Mouse (Mus musculus): ENCODE data around the gene Pick1.
A peak's percentile ranks its signal among the peaks of the same experiment; 100 is the strongest.
"Not testable (repeated sequence)": the region's sequence is repeated elsewhere in the genome, so short reads cannot be mapped to it uniquely, and the experiment has no call there.

Pick1 gene

DNA sequence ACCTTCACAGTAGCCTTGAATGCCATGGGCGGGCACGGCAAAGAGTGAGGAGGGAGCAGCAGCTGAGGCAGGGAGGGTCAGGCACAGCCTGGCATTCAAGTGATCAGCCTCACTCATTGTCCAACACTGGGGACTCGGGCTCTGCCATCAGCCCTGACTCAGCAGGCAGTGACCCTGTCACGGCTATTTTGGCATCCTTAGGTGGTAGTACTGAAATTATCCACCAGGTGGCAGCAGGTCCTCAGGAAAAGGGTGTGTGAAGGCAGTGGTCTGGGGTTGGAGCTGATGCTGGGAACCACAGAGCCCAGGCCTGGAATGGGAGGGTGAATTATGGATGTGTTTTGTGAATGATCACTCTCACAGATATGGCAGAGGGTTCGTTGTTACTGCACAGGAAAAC, 4.3 kb upstream of the Pick1 start:
- DNase-seq (ENCODE audit: low read depth, low spot score), result peak; percentile 90

DNA sequence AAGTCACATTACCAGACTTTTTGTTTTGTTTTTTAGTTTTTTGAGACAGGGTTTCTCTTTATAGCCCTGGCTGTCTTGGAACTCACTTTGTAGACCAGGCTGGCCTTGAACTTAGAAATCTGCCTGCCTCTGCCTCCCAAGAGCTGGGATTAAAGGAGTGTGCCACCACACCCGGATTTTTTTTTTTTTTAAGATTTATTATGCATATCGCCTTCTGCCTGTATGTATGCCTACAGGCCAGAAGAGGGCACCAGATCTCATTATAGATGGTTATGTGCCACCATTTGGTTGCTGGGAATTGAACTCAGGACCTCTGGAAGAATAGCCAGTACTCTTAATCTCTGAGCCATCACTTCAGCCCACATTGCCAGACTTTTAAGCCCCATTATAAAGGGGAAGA, 3.2 kb upstream of the Pick1 start:
- not testable (repeated sequence) for DNase-seq (ENCODE audit: low read depth, low spot score)

DNA sequence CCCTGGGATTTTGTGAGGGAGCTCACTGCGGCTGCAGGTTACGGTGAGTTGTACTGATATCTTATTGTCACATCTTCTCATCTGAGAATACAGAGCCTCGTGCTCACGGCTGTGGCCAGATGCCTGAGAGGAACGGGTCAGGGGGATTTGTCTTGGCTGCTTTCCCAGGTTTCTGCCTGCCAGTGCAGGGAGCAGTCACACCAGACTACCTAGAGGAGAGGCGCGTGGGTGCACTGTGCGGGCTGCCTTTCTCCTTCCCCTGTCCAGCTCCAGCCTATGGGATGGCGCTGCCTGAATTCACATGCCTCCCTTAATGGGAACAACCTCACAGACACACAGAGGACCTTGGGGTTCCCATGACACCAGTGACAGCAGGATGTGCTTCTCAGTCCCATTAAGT, 6.3 kb downstream of the Pick1 start:
- no peak for DNase-seq (ENCODE audit: low read depth, low spot score)

DNA sequence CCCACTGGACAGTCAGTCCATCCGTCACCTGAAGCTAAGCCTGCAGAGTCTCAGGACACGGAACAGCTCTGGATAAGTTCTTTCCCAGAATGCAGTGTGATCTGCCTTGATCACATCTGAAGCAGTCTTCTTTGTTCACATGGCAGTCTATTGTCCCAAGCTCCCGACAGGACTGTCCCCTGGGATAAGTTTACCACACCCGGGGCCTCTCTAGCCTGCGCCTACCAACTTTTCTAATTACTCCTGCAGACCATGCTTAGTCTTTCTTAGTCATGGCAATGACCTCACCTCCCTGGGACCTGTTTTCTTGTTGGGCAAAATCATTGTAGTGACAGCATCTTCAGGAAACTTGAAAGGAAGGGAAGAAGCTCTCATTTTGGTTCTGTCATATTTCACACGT, 9.1 kb downstream of the Pick1 start:
- no peak for DNase-seq (ENCODE audit: low read depth, low spot score)

DNA sequence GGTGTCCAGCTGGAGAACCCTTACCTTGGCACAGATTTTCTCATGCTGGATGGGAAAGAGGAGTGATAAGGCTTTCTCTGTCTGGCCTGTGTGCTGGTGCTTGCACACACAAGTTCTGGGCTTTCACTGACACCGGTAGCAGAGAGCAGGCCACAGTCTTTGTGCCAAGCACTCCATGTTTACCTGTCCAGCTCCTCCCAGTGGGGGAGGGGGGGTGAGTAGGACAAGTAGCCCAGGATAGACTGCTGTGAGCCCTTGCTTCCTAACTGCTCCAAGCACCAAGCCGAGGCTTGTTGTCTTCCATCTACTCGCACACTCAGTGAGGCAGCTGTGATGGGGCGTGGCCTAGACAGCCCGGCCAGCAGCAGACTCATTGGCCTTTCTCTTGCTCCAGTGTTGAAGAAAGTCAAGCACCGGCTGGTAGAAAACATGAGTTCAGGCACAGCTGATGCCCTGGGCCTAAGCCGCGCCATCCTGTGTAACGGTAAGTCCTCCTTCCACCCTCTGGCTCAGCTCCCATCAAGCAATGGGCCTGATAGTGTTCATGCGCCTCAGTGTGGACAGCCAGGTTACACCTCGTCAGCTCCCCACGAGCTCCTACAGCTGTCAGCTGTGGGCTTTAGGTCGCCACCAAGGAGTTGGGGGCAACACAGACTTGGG, 13.7 kb downstream of the Pick1 start:
- DNase-seq (ENCODE audit: low read depth, low spot score), result no peak

DNA sequence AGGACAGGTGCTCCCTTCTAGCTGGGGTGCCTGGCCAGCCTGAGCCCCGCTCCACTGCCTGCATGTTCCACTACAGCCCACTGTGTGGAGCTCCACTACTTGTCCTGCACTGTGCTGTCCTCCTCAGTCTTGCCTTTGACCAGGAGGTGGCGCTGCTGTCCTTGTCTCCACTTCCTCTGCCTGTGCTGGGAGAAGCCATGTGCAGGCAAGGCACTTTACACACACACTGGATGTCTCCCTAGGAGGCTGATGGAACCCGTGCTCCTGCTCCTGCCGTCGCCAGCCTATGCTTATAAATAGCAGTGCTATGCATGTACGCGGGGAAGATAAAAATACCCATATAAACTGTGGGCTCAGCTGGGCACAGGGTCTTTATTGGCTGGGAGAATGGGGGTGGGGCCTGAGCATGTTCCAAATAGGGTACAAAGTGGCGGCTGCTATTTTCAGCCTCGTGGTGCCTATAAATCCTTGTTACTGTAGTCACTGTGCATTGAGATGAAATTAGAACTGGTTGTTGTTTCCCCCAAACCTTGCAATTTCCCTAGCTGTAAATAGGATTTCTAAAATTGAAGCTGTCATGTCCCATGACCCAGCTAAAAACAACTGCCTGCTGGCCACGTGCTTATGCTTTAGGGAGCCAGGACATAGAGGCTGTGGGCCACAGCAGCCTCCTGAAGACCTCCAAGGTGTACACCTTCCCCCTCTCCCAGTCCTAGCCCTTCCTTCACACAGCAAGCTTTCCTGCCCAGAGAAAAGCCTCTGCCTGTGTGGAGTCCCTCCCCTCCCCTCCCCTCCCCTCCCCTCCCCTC, 14.5 kb downstream of the Pick1 start:
- DNase-seq (ENCODE audit: low read depth, low spot score), result peak; percentile 96

DNA sequence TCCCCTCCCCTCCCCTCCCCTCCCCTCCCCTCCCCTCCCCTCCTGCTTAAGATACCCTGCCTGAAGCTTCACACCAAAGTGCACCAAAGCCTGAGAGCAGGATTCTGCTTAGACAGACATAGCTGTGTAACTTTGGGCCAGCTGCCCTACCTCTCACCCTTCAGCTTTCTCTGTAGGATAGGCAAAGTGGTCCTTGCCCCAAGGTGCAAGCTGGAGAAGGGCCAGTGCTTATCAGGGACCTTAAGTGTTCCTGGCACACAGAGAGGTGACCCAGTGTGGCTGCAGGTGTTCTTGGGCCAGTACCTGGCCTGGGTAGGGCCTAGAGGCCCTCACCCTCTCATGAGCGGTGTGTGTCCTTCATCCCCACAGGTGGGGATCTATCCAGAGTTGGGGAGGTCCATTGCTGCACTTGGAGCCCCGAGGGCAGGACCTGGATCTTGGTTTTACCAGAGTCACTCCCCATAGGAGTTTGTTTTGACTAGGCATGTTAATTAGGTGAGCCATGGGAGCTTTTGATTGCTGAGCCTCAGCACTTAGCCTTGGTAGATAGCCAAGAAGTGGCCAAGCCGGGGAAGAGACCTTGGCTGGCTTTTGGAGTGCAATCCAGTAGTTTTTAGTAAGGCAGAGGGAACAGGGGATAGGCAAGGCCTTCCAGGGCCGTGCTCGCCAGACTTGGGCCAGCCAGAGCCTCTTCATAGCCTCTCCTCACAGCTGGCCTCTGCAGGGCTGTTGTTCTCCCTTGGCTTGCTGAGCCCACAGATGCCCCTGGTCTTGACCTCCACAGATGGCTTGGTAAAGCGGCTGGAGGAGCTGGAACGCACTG, 15.3 kb downstream of the Pick1 start:
- no peak for DNase-seq (ENCODE audit: low read depth, low spot score)

DNA sequence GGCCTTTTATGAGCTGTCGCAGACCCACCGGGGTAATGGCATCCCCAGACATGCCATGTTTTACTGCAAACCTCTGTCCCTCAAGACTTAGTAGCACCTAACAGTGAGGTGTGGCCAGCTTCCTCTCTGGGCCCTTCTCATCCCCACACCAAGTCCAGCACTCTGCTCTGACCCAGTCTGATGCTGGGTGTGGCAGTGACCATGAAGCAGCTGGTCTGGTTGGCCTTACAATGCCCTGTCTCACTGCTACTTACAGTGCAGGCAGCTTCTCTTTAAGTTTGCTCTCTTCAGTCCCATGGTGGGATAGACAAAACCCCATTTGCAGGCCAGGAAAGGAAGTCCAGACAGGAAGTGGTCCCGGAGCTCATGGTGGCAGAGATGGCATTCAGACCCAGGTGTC, 16.3 kb downstream of the Pick1 start:
- no peak for DNase-seq (ENCODE audit: low read depth, low spot score)

DNA sequence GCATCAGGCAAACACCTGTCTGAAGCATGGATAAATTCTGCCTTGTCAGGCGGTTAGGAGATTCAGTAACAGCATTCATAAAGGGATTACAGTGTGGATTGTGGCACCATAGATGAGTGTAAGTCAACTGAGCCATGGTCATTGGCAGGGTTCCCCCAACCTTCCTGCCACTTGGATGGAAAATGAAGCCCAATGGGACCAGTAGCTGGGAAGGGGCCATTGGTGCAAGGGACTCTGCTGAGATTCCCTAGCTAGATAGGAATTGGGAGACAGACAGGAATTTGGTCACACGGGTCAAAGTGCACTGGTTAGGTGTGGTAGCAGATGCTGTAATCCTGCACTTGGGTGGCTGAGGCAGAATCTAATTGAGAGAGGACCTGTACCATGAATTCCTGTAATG, 21.3 kb downstream of the Pick1 start:
- DNase-seq (ENCODE audit: low read depth, low spot score), result no peak

DNA sequence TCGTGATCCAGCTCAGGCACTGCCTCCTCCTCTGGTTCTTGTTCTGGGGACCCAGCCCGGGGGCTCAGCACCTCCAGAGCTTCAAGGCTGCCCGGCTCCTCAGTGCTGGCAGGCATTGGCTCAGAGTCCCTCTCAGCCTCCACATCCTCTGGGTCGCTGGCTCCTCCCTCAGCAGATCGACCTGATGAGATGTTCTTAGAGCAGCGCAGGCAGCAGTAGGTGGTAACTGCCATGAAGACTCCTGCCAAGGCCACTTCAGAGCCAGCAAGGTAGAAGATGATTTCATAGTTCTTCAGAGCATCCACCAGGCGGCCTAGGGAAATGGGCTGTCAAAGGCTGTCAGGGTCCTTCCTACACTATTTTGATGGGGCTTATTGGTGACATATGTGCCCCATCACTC, 22.2 kb downstream of the Pick1 start:
- DNase-seq (ENCODE audit: low read depth, low spot score), result no peak

DNA sequence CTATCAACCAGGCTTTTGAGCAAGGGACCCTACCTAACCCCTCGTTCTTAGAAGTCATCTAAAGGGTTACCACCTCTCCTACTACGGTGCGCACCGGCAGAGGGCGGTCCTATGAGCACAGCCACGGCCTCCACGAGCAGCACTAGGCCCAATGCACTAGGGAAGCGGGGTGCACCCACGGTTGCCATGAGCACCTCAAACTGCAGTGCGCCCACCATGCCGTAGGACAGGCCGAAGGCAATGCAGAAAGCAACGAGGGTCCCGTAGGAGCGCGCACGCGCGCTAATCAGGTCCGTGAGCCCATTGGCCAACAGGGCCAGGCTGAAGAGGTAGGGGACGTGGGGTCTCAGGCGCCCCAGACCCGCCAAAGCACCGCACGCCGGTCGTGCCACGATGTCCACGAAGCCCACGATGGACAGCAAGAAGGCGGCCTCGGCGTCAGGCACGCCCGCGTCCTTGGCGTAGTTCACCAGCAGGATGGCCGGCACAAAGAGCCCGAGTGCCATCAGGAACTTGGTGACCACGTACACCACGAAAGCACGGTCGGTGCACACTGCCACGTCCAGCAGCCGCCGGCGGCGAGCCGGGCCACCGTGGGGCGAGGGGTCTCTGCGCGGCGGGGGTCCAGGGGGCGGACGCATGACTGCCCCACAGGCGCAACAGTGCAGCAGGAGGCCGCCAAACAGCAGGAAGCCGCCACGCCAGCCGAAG, 23.0 kb downstream of the Pick1 start:
- peak; percentile 57 for DNase-seq (ENCODE audit: low read depth, low spot score)

DNA sequence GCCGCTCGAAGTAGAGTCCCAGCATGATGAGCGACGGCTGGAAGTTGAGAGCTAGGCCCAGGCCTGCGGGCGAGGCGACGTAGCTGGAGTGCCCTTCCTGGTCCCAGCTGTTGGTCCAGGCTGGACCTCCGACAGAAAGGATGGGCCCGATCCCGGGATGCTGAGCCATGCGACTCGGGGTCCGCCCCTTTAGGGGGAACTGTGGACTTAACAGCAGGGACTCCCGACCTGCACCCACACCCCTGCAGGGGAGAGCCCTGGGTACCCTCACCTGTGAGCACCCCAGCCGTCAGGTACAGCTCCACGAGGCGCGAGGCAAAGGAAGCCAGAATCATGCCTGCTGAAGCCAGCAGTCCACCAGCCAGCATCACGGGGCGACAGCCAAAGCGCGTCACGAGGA, 23.6 kb downstream of the Pick1 start:
- DNase-seq (ENCODE audit: low read depth, low spot score), result peak; percentile 23

DNA sequence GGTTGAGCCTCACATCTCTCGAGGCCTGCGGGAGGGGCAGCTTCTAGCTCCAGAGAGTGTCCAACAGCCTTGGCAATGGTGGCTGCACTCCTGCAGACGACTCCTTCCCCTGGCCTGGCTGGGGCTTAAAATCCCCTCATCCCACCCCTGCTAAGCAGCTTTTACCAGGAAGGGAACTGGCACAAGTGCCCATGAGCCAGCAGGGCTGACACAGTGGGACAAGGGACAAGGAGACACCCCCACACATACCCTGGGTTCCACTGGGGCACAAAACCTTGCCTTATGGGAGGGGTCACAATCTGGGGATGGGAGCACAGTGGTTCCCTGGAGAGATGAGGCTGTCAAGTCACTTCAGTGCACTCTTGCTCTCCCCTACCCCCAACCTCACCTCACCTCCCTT, 25.7 kb downstream of the Pick1 start, which contains the start of gene Slc16a8:
Slc16a8 (minus strand) TSS at position 101 of the 400 bp plus-strand sequence.
- no peak for DNase-seq (ENCODE audit: low read depth, low spot score)

DNA sequence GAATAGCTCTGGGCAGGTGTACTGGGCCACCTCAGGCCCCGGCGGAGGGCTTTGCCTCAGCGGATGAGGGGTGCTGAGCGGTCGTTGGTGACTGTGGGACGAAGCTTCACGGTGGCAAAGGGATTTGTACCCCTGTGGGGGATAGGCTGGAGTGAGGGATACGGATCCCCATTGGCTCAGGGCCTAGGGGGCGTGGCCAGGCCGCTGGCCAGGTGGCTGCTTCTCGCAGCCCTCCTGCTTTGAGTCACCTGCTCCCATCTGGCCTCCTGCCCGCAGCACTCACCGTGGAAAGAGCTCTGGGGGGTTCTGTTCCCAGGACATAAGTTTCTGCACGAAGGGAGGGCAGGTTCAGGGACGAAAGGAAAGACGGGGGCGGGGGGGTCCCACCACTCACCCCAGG, 29.5 kb downstream of the Pick1 start:
- peak; percentile 51 for DNase-seq (ENCODE audit: low read depth, low spot score)

DNA sequence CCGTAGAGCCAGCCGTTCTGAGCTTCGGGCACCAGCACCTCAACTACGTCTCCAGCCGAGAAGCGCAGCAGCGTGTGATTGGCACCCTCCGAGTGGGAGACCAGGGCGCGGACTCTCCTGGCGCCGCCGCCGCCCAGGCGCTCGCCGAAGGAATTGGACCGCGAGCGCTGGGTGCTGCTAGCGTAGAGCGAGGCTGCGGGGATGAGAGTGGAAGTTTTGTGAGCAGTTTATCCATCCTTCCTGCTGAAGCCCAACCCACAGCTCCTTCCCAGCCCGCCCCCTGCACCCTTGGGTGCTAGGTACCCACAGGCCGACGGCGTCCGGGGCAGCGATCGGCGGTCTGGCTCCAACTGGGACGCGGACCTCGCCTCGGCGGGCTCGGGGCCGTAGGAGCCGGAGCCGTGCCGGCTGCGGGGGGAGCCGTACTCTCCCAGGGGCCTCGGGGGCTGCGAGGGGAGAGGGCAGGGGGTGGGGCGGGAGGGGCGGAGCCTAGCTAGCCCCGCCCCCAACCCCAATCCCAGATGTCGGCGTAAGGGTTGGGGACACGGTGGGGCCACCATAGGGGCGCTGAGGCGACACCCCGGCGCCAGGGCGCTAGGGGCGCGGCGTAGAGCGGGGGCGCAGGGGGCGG, 32.2 kb downstream of the Pick1 start:
- peak; percentile 64 for DNase-seq (ENCODE audit: low read depth, low spot score)

DNA sequence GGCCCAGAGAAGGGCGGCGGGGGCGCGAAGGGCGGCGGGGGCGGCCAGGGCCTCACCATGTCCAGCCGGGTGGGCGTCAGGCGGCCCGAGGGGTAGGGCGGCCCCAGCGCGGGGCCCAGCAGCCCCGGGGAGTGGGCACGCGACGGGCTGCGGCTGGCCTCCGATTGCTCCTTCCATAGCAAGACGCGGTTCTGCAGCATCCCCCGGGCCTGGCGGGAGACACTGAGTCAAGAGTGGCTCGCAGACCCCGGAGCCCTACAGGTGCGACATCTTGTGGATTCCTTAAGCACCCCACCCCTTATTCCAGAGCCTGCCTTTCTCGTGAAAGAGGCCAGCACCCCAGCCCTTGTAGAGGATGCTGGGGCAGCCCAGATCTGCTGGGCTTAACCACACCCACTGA, 32.8 kb downstream of the Pick1 start:
- DNase-seq (ENCODE audit: low read depth, low spot score), result no peak

DNA sequence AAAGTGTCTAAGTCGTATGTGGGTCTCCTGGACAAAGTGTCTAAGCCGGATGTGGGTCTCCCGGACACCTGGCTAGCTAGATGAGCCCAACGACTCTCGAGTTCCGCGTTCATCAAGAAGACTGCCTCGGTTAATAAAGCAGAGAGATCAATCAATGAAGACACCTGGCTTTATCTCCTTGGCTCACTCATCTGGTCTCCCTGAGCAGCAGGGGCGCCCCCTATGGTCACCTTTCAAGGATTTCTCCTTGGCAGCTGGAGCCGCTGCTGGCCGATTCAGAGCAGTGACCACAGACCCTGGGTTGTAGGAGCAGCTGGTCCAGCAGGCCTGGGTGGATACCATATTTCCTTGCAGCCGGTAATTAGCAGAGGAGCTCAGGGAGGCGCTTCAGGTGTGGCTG, 33.4 kb downstream of the Pick1 start:
- DNase-seq (ENCODE audit: low read depth, low spot score), result peak; percentile 29

DNA sequence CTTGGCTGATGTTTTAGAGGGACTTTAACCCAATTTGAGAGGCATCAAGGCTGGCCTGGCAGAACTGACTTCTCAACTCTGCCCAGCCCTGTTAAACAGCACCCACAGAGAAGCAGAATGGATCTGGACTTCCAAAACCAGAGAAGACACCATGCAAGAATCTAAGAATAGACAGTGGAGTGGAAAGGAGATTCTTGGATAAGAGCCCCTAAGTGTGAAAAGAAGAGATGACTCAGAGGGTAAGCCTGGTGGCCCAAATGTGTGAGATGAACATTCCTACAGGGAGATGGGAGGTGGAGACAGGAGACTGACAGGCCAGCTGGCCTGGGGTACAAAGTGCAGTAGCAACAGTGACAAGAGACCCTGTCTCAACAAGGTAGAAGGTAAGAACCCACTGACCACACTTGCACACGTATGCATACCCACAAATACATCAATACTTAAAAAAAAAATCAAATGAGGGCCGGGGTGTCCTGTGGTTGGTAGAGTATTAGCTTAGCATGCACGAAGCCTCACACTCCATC, 33.9 kb downstream of the Pick1 start:
- DNase-seq (ENCODE audit: low read depth, low spot score), result no peak

DNA sequence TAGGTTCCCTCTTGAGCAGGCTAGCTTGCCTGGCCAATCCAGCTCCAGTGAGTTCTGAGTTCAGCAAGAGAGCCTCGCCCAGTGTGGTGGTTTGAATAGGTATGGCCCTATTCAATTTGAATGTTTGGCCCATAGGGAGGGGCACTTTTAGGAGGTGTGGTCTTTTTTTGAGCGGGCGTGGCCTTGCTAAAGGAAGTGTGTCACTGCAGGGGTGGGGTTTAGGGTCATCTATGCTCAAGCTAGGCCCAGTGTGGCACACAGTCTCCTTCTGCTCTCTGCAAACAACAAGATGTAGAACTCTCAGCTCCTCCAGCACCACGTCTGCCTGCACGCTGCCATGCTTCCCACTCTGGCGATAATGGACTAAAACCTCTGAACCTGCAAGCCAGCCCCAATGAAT, 34.8 kb downstream of the Pick1 start:
- peak; percentile 50 for DNase-seq (ENCODE audit: low read depth, low spot score)

DNA sequence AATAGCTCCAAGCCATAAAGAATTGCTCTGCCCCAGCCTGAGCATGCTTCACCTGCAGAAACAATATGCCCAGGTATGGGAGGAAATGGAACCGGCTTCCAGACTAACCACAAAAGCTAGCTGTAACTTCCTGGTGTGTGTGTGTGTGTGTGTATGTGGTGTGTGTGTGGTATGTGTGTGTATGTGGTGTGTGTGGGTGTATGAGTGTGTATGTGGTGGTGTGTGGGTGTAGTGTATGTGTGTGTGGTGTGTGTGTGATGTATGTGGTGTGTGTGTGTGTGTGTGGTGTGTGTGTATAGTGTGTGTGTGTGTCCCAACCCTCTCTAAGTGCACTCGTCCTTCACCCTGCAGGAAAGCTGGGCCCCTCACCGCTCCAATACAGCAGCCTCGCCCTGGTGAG, 36.4 kb downstream of the Pick1 start:
- no peak for DNase-seq (ENCODE audit: low read depth, low spot score)

DNA sequence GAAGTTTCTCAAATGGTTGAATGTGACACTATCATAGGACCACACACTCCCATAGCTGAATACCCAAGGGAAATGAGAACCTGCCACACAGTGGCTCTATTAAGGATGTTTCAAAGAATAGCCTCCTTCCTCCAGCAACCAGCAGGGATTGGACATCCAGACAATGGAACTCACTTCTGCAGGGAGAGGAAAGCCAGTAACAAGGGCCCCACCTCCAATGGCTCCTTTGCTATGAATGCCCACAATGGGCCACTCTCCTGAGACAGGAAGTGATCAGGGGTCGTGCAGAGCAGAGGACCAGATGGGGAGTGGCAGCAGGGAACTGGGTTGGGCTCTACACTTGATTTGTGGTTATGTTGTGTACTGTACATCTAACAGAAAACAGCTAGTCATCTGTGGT, 39.5 kb downstream of the Pick1 start:
- DNase-seq (ENCODE audit: low read depth, low spot score), result no peak
